ENCODE assay signal across 8 mouse cellular contexts in genomic region chr15:4026831-4027584, GRCm38 (mm10). TPM values are rescaled to one million over a fixed set of nuclear protein-coding genes. Genes with fewer than 3 reads are reported as not detected.
DNase-seq lines count a peak whose midpoint lies in the region; ATAC-seq lines count a peak whose summit lies in the region.

No protein-coding gene starts in this region.

- peak; percentile 65 for ATAC-seq in CD4-positive, CD25-positive, alpha-beta regulatory T cell, adult 4 months
- peak; percentile 83 for ATAC-seq in heart, embryonic 15.5 days (replicated peaks; ENCODE audit: insufficient number of reproducible peaks, insufficient read depth, low FRiP score, low read depth)
- ATAC-seq in liver, embryonic 13.5 days (ENCODE audit: low read depth), result peak; percentile 65
- ATAC-seq in stomach, embryonic 14.5 days (ENCODE audit: insufficient number of reproducible peaks, insufficient read depth, low FRiP score, low read depth), result peak; percentile 84

- DNase-seq in c-Kit-positive CD71-negative TER-119-negative erythroid progenitor cells, embryonic 14.5 days (ENCODE audit: low read depth), result peak; percentile 68
- peak; percentile 73 for DNase-seq in forebrain, embryonic 10.5 days (ENCODE audit: extremely low spot score, low spot score)
- peak; percentile 91 for DNase-seq in kidney, postnatal 14 days
- peak; percentile 57 for DNase-seq in liver, embryonic 13.5 days
- peak; percentile 53 to 70 for DNase-seq in natural killer cell, adult 2 months (ENCODE audit: low spot score in 2 of 2)

- H3K4me3 ChIP-seq in forebrain, embryonic 10.5 days, result peak overlapping the region; percentile 80
- H3K4me3 ChIP-seq in heart, embryonic 15.5 days, result peak overlapping the region; percentile 81
- H3K4me3 ChIP-seq in liver, embryonic 13.5 days (replicated peaks), result peak overlapping the region; percentile 71
- H3K4me3 ChIP-seq in stomach, embryonic 14.5 days (ENCODE audit: low read depth, low read length), result peak overlapping the region; percentile 67

- peak overlapping the region; percentile 80 for H3K4me2 ChIP-seq in heart, embryonic 15.5 days
- H3K4me2 ChIP-seq in liver, embryonic 13.5 days, result peak overlapping the region; percentile 93
- peak overlapping the region; percentile 56 for H3K4me2 ChIP-seq in stomach, embryonic 14.5 days (replicated peaks; ENCODE audit: low read depth, low read length)

- peak overlapping the region; percentile 92 for H3K27ac ChIP-seq in forebrain, embryonic 10.5 days
- H3K27ac ChIP-seq in heart, embryonic 15.5 days, result peak overlapping the region; percentile 99
- H3K27ac ChIP-seq in liver, embryonic 13.5 days, result peak overlapping the region; percentile 70
- peak overlapping the region; percentile 96 for H3K27ac ChIP-seq in stomach, embryonic 14.5 days (ENCODE audit: low read length)

- no peaks in the 10 kb centered on the region for H3K36me3 ChIP-seq in forebrain, embryonic 10.5 days (replicated peaks)
- no peaks in the 10 kb centered on the region for H3K36me3 ChIP-seq in heart, embryonic 15.5 days
- no peaks in the 10 kb centered on the region for H3K36me3 ChIP-seq in liver, embryonic 13.5 days
- H3K36me3 ChIP-seq in stomach, embryonic 14.5 days (ENCODE audit: control insufficient read depth, insufficient read depth, low read length), result no peaks in the 10 kb centered on the region

- WGBS in forebrain, embryonic 10.5 days, result under 1% methylated on average over 65 of the region's 65 CpGs
- under 1% methylated on average over 64 of the region's 65 CpGs for WGBS in heart, embryonic 15.5 days
- under 1% methylated on average over 65 of the region's 65 CpGs for WGBS in liver, embryonic 13.5 days (ENCODE audit: insufficient replicate concordance)
- under 1% methylated on average over 65 of the region's 65 CpGs for WGBS in stomach, embryonic 14.5 days

- peaks cover 28% of the 10 kb centered on the region for H3K4me1 ChIP-seq in forebrain, embryonic 10.5 days
- peaks cover 21% of the 10 kb centered on the region for H3K4me1 ChIP-seq in heart, embryonic 15.5 days (replicated peaks)
- H3K4me1 ChIP-seq in liver, embryonic 13.5 days (replicated peaks), result peaks cover 14% of the 10 kb centered on the region
- peaks cover 7% of the 10 kb centered on the region; the same call in 1 of the 2 replicates for H3K4me1 ChIP-seq in stomach, embryonic 14.5 days (ENCODE audit: control insufficient read depth, insufficient read depth, low read length)

- H3K9me3 ChIP-seq in forebrain, embryonic 10.5 days, result no peaks in the 10 kb centered on the region
- H3K9me3 ChIP-seq in heart, embryonic 15.5 days (replicated peaks), result no peaks in the 10 kb centered on the region
- H3K9me3 ChIP-seq in liver, embryonic 13.5 days (replicated peaks), result no peaks in the 10 kb centered on the region
- H3K9me3 ChIP-seq in stomach, embryonic 14.5 days (ENCODE audit: control insufficient read depth, low read depth, low read length), result no peaks in the 10 kb centered on the region

- H3K9ac ChIP-seq in heart, embryonic 15.5 days, result peak overlapping the region; percentile 90
- peak overlapping the region; percentile 75 for H3K9ac ChIP-seq in liver, embryonic 13.5 days
- H3K9ac ChIP-seq in stomach, embryonic 14.5 days (replicated peaks; ENCODE audit: low read depth, low read length), result peak overlapping the region; percentile 68

- H3K27me3 ChIP-seq in forebrain, embryonic 10.5 days (ENCODE audit: poor library complexity, severe bottlenecking), result peaks cover 22% of the 10 kb centered on the region
- H3K27me3 ChIP-seq in heart, embryonic 15.5 days, result no peaks in the 10 kb centered on the region
- H3K27me3 ChIP-seq in liver, embryonic 13.5 days, result peaks cover 9% of the 10 kb centered on the region; the same call in 1 of the 2 replicates
- H3K27me3 ChIP-seq in stomach, embryonic 14.5 days (ENCODE audit: control insufficient read depth, insufficient read depth, low read length), result no peaks in the 10 kb centered on the region

RNA-seq across cellular contexts. Expression of gene Oxct1, which starts 0.8 kb away (rescaled TPM):
- polyA plus RNA-seq in CD4-positive, CD25-positive, alpha-beta regulatory T cell, adult 4 months (2017; shearing (Covaris generic)), result 10 to 100 TPM; 46.6 to 74.0 TPM
- polyA plus RNA-seq in forebrain, embryonic 10.5 days (2016; fragmentation: Nextera tagmentation; extraction: Ambion mirVana), result 125 and 128 TPM in 2 replicates
- polyA plus RNA-seq in heart, embryonic 15.5 days (2015; fragmentation: Nextera tagmentation; extraction: Ambion mirVana), result 291 and 396 TPM in 2 replicates
- 40.8 and 52.2 TPM in 2 replicates for polyA plus RNA-seq in liver, embryonic 13.5 days (2015; fragmentation: Nextera tagmentation; extraction: Ambion mirVana)
- 227 and 234 TPM in 2 replicates for polyA plus RNA-seq in stomach, embryonic 14.5 days (2014; fragmentation: Nextera tagmentation; extraction: Ambion mirVana)

RNA-seq across cellular contexts. Expression of gene AW549877, which starts 31.5 kb away (rescaled TPM):
- polyA plus RNA-seq in CD4-positive, CD25-positive, alpha-beta regulatory T cell, adult 4 months (2017; shearing (Covaris generic)), result 10 to 100 TPM; 33.3 to 34.5 TPM
- polyA plus RNA-seq in forebrain, embryonic 10.5 days (2016; fragmentation: Nextera tagmentation; extraction: Ambion mirVana), result 37.5 and 38.1 TPM in 2 replicates
- polyA plus RNA-seq in heart, embryonic 15.5 days (2015; fragmentation: Nextera tagmentation; extraction: Ambion mirVana), result 20.7 and 22.6 TPM in 2 replicates
- polyA plus RNA-seq in liver, embryonic 13.5 days (2015; fragmentation: Nextera tagmentation; extraction: Ambion mirVana), result 4.8 and 7.2 TPM in 2 replicates
- 53.5 and 54.1 TPM in 2 replicates for polyA plus RNA-seq in stomach, embryonic 14.5 days (2014; fragmentation: Nextera tagmentation; extraction: Ambion mirVana)

RNA-seq across cellular contexts. Expression of gene Fbxo4, which starts 47.6 kb away (rescaled TPM):
- polyA plus RNA-seq in CD4-positive, CD25-positive, alpha-beta regulatory T cell, adult 4 months (2017; shearing (Covaris generic)), result 1 to 10 TPM; 2.4 to 8.0 TPM
- 3.3 and 4.0 TPM in 2 replicates for polyA plus RNA-seq in forebrain, embryonic 10.5 days (2016; fragmentation: Nextera tagmentation; extraction: Ambion mirVana)
- polyA plus RNA-seq in heart, embryonic 15.5 days (2015; fragmentation: Nextera tagmentation; extraction: Ambion mirVana), result 11.7 and 12.5 TPM in 2 replicates
- 3.1 and 3.3 TPM in 2 replicates for polyA plus RNA-seq in liver, embryonic 13.5 days (2015; fragmentation: Nextera tagmentation; extraction: Ambion mirVana)
- polyA plus RNA-seq in stomach, embryonic 14.5 days (2014; fragmentation: Nextera tagmentation; extraction: Ambion mirVana), result 11.9 and 14.2 TPM in 2 replicates

Comparison
In these comparisons a context has a peak if more than half of its experiments do, and no peak if none do; other contexts are left out.
1. Peak in every context shown above with its lines: DNase-seq, ATAC-seq, H3K4me3 ChIP-seq and H3K27ac ChIP-seq.